Mouse (Mus musculus): ENCODE results near the gene Fads6. TPM values are rescaled to one million over a fixed set of nuclear protein-coding genes. Genes with fewer than 3 reads are reported as not detected.
A peak's percentile ranks its signal among the peaks of the same experiment; 100 is the strongest.

Fads6 gene
- polyA plus RNA-seq, 1 experiment from 2014 or later = 3.2 TPM

DNA sequence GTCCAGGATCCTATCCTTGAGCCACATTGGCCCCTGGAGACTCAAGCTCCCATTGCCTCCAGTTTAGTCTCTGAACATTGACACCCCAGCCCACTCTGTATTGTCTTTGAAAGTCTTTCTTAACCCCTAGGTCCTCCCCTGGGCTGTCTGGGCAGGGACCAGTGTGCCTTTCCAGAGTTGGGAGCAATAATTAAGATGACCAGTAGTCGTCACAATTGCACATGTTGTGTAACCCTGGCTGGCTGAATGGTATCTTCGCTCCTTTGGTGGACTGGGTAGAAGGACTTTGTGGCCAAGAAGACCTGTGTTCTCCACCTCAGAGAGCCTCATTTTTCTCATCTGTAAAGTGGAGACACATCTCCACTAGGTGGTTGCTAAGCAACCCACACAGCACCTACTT is 16.8 kb upstream of the Fads6 start:
- Histone ChIP-seq H3K27me3 (replicated peaks; ENCODE audit: control insufficient read depth, insufficient read depth, low read length) (peaks cover 54% of the 10 kb centered on the region), H3K9me3 (ENCODE audit: control insufficient read depth, low read length) (no peaks in the 10 kb centered on the region), H3K36me3 (ENCODE audit: control insufficient read depth, insufficient read depth, low read length) (no peaks in the 10 kb centered on the region), H3K27ac (ENCODE audit: low read depth, low read length) (no peak overlapping the region), H3K9ac (ENCODE audit: low read depth, low read length) (no peak overlapping the region), H3K4me3 (ENCODE audit: low read depth, low read length) (no peak overlapping the region), H3K4me1 (replicated peaks; ENCODE audit: control insufficient read depth, insufficient read depth, low read length) (peaks cover 3% of the 10 kb centered on the region), H3K4me2 (no peak overlapping the region)
- ATAC-seq (replicated peaks; ENCODE audit: low FRiP score) (no peak), DNase-seq (ENCODE audit: low spot score) (no peak)
- 29% methylated on average over 2 of the region's 2 CpGs for whole genome bisulfite sequencing

DNA sequence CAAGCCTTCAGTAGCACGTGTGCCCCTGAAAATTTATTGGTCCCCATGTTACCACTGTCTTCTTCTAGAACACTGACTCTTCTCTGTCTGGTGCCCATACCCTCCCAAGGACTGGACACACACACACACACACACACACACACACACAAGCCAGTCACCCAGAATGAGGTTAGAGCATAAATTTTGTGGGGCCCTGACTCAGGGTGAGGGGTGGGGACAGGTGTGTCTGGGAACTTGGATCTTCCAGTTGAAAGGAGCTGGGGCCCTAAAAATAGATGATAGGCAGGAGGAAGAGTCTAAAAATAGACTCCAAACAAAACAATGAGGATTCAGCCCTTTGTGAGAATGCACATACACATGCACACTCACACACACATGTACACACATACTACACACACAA is 11.3 kb upstream of the Fads6 start:
- no peak for DNase-seq (ENCODE audit: low spot score)
- no peak overlapping the region for H3K4me3 ChIP-seq (ENCODE audit: low read depth, low read length)
- H3K27ac ChIP-seq (ENCODE audit: low read depth, low read length) = no peak overlapping the region
- peaks cover 5% of the 10 kb centered on the region for H3K27me3 ChIP-seq (replicated peaks; ENCODE audit: control insufficient read depth, insufficient read depth, low read length)
- no peaks in the 10 kb centered on the region for H3K9me3 ChIP-seq (ENCODE audit: control insufficient read depth, low read length)
- 47% methylated on average over 1 of the region's 1 CpGs for WGBS
- H3K4me2 ChIP-seq = no peak overlapping the region
- H3K4me1 ChIP-seq (replicated peaks; ENCODE audit: control insufficient read depth, insufficient read depth, low read length) = 0 out of 2 replicates have a peak, but pooled peaks cover 6% of the 10 kb centered on the region
- no peak overlapping the region for H3K9ac ChIP-seq (ENCODE audit: low read depth, low read length)
- no peaks in the 10 kb centered on the region for H3K36me3 ChIP-seq (ENCODE audit: control insufficient read depth, insufficient read depth, low read length)
- no peak for ATAC-seq (replicated peaks; ENCODE audit: low FRiP score)

GRCm38 (mm10) chr11:115306863-115307262 is 9.4 kb upstream of the Fads6 start, which contains the start of gene Otop2:
Otop2 (plus strand) TSS chr11:115307163.
- WGBS = 30% methylated on average over 8 of the region's 8 CpGs

GRCm38 (mm10) chr11:115303167-115303566 is 5.7 kb upstream of the Fads6 start:
- DNase-seq (ENCODE audit: low spot score) (no peak), ATAC-seq (replicated peaks; ENCODE audit: low FRiP score) (no peak)
- Histone ChIP-seq H3K4me2 (no peak overlapping the region), H3K9ac (ENCODE audit: low read depth, low read length) (no peak overlapping the region), H3K9me3 (ENCODE audit: control insufficient read depth, low read length) (no peaks in the 10 kb centered on the region), H3K4me1 (replicated peaks; ENCODE audit: control insufficient read depth, insufficient read depth, low read length) (0 out of 2 replicates have a peak, but pooled peaks cover 6% of the 10 kb centered on the region), H3K4me3 (ENCODE audit: low read depth, low read length) (no peak overlapping the region), H3K27ac (ENCODE audit: low read depth, low read length) (no peak overlapping the region), H3K27me3 (replicated peaks; ENCODE audit: control insufficient read depth, insufficient read depth, low read length) (peaks cover 5% of the 10 kb centered on the region), H3K36me3 (ENCODE audit: control insufficient read depth, insufficient read depth, low read length) (no peaks in the 10 kb centered on the region)
- WGBS = 63% methylated on average over 8 of the region's 8 CpGs

More at GRCm38 (mm10) chr11:115306863-115307262, 9.4 kb upstream of the Fads6 start, which contains the start of gene Otop2:
- DNase-seq (ENCODE audit: low spot score) = no peak
- Histone ChIP-seq H3K27ac (ENCODE audit: low read depth, low read length) (no peak within 1 kb of the TSS), H3K27me3 (replicated peaks; ENCODE audit: control insufficient read depth, insufficient read depth, low read length) (peaks cover 5% of the 10 kb centered on the region), H3K4me1 (replicated peaks; ENCODE audit: control insufficient read depth, insufficient read depth, low read length) (0 out of 2 replicates have a peak, but pooled peaks cover 6% of the 10 kb centered on the region), H3K9ac (ENCODE audit: low read depth, low read length) (no peak within 1 kb of the TSS), H3K4me3 (ENCODE audit: low read depth, low read length) (no peak within 1 kb of the TSS), H3K4me2 (no peak within 1 kb of the TSS), H3K9me3 (ENCODE audit: control insufficient read depth, low read length) (no peaks in the 10 kb centered on the region), H3K36me3 (ENCODE audit: control insufficient read depth, insufficient read depth, low read length) (no peaks in the 10 kb centered on the region)
- ATAC-seq (replicated peaks; ENCODE audit: low FRiP score) = no peak

DNA sequence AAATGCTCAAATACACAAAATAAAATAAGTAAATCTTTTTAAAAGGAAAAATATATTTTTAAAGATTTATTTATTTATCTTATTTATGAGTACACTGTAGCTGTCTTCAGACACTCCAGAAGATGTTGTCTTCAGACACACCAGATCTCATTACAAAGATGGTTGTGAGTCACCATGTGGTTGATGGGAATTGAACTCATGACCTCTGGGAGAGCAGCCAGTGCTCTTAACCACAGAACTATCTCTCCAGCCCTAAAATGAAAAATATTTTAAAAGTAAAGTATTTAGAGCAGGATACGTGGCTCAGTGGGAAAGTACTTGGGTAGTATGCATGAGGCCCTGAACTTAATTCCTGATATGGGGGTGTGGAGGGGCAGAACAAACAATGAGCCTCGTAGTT is 3.9 kb upstream of the Fads6 start:
- Histone ChIP-seq H3K4me3 (ENCODE audit: low read depth, low read length) (no peak overlapping the region), H3K36me3 (ENCODE audit: control insufficient read depth, insufficient read depth, low read length) (no peaks in the 10 kb centered on the region), H3K4me1 (replicated peaks; ENCODE audit: control insufficient read depth, insufficient read depth, low read length) (peaks cover 5% of the 10 kb centered on the region; the same call in 1 of the 2 replicates), H3K9ac (ENCODE audit: low read depth, low read length) (no peak overlapping the region), H3K27me3 (replicated peaks; ENCODE audit: control insufficient read depth, insufficient read depth, low read length) (peaks cover 14% of the 10 kb centered on the region), H3K27ac (ENCODE audit: low read depth, low read length) (no peak overlapping the region), H3K9me3 (ENCODE audit: control insufficient read depth, low read length) (no peaks in the 10 kb centered on the region), H3K4me2 (no peak overlapping the region)
- no peak for ATAC-seq (replicated peaks; ENCODE audit: low FRiP score)
- WGBS = 80% methylated on average over 2 of the region's 2 CpGs
- DNase-seq (ENCODE audit: low spot score) = no peak

DNA sequence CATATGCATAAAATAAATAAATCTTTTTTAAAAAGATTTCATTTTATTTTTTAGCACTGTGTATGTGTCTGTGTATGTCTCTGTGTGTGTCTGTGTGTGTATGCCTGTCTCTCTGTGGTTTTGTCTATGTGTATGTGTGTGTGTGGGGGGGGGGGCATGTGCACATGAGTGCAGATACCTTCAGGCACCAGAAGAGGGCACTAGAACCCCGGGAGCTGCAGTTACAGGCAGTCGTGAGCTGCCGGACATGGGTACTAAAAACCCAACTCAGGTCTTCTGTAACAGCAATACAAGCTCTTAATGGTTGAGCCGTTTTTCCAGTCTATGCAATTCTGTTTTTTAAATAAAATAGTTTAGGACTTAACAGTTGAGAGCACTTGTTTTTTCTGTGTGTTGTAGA is 3.3 kb upstream of the Fads6 start:
- no peak overlapping the region for H3K4me3 ChIP-seq (ENCODE audit: low read depth, low read length)
- no peak overlapping the region for H3K27ac ChIP-seq (ENCODE audit: low read depth, low read length)
- no peak for DNase-seq (ENCODE audit: low spot score)
- H3K4me1 ChIP-seq (replicated peaks; ENCODE audit: control insufficient read depth, insufficient read depth, low read length) = peaks cover 3% of the 10 kb centered on the region; the same call in 1 of the 2 replicates
- H3K9ac ChIP-seq (ENCODE audit: low read depth, low read length) = no peak overlapping the region
- WGBS = 77% methylated on average over 4 of the region's 4 CpGs
- no peak overlapping the region for H3K4me2 ChIP-seq
- H3K36me3 ChIP-seq (ENCODE audit: control insufficient read depth, insufficient read depth, low read length) = no peaks in the 10 kb centered on the region
- H3K27me3 ChIP-seq (replicated peaks; ENCODE audit: control insufficient read depth, insufficient read depth, low read length) = peaks cover 20% of the 10 kb centered on the region
- H3K9me3 ChIP-seq (ENCODE audit: control insufficient read depth, low read length) = no peaks in the 10 kb centered on the region
- no peak for ATAC-seq (replicated peaks; ENCODE audit: low FRiP score)

DNA sequence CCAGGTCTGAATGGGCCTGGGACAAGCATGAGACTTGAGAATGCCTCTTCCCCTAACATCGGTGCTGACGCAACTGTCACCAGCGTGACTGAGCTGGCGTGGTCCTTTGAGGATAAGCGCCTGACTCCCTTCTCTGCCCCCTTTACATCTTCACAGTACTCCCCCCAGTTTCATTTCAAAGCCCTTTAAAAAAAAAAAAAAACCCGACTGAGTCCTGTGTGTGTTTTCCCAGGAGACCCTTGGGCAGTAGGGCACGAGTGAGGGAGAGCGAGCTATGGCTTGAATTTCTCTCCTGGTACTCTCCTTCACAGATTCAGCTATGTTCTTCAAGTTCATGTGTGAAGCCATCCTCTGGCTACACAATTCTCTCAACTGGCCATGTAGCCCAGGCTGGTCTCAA is 697 bp upstream of the Fads6 start:
- H3K27me3 ChIP-seq (replicated peaks; ENCODE audit: control insufficient read depth, insufficient read depth, low read length) = peaks cover 20% of the 10 kb centered on the region
- H3K36me3 ChIP-seq (ENCODE audit: control insufficient read depth, insufficient read depth, low read length) = no peaks in the 10 kb centered on the region
- H3K9me3 ChIP-seq (ENCODE audit: control insufficient read depth, low read length) = no peaks in the 10 kb centered on the region
- H3K4me3 ChIP-seq (ENCODE audit: low read depth, low read length) = peak overlapping the region; percentile 50; the same call in 1 of the 2 replicates
- no peak overlapping the region; the same call in 1 of the 2 replicates for H3K4me2 ChIP-seq
- WGBS = 58% methylated on average over 8 of the region's 8 CpGs
- ATAC-seq (replicated peaks; ENCODE audit: low FRiP score) = no peak
- H3K27ac ChIP-seq (ENCODE audit: low read depth, low read length) = no peak overlapping the region
- no peak overlapping the region for H3K9ac ChIP-seq (ENCODE audit: low read depth, low read length)
- peaks cover 3% of the 10 kb centered on the region; the same call in 1 of the 2 replicates for H3K4me1 ChIP-seq (replicated peaks; ENCODE audit: control insufficient read depth, insufficient read depth, low read length)
- DNase-seq (ENCODE audit: low spot score) = no peak

GRCm38 (mm10) chr11:115296471-115297210 is 822 bp downstream of the Fads6 start:
- DNase-seq (ENCODE audit: low spot score) (no peak), ATAC-seq (replicated peaks; ENCODE audit: low FRiP score) (no peak)
- H3K9me3 ChIP-seq (ENCODE audit: control insufficient read depth, low read length) = no peaks in the 10 kb centered on the region
- H3K27ac ChIP-seq (ENCODE audit: low read depth, low read length) = peak overlapping the region; percentile 57
- H3K27me3 ChIP-seq (replicated peaks; ENCODE audit: control insufficient read depth, insufficient read depth, low read length) = peaks cover 20% of the 10 kb centered on the region
- no peaks in the 10 kb centered on the region for H3K36me3 ChIP-seq (ENCODE audit: control insufficient read depth, insufficient read depth, low read length)
- H3K9ac ChIP-seq (ENCODE audit: low read depth, low read length) = peak overlapping the region; percentile 38; the same call in 1 of the 2 replicates
- peaks cover 4% of the 10 kb centered on the region; the same call in 1 of the 2 replicates for H3K4me1 ChIP-seq (replicated peaks; ENCODE audit: control insufficient read depth, insufficient read depth, low read length)
- peak overlapping the region; percentile 50 for H3K4me3 ChIP-seq (ENCODE audit: low read depth, low read length)
- 55% methylated on average over 21 of the region's 21 CpGs for WGBS
- peak overlapping the region; percentile 66 for H3K4me2 ChIP-seq

DNA sequence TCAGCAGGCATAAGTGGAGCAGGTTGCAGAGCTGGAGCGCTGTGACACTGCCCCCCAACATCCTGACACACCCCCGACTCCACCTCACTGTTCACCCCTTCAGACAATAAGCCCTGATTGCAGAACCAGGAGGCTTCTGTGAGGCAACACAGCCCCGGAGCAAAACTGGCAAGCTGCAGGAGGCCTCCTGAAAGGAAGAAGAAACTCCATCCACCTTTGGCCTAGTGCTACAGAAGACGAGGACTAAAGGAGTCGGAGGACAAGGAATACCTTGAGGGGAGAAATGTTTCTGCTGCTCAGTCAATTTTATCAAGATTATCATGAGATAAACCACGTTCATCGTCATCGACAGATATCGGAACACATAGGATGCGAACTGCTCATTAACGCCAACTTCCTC is 1.5 kb downstream of the Fads6 start:
- Histone ChIP-seq H3K4me2 (peak overlapping the region; percentile 66), H3K4me3 (ENCODE audit: low read depth, low read length) (peak overlapping the region; percentile 50), H3K9me3 (ENCODE audit: control insufficient read depth, low read length) (no peaks in the 10 kb centered on the region), H3K27ac (ENCODE audit: low read depth, low read length) (no peak overlapping the region), H3K4me1 (replicated peaks; ENCODE audit: control insufficient read depth, insufficient read depth, low read length) (peaks cover 7% of the 10 kb centered on the region; the same call in 1 of the 2 replicates), H3K36me3 (ENCODE audit: control insufficient read depth, insufficient read depth, low read length) (no peaks in the 10 kb centered on the region), H3K27me3 (replicated peaks; ENCODE audit: control insufficient read depth, insufficient read depth, low read length) (peaks cover 20% of the 10 kb centered on the region), H3K9ac (ENCODE audit: low read depth, low read length) (no peak overlapping the region)
- ATAC-seq (replicated peaks; ENCODE audit: low FRiP score) (no peak), DNase-seq (ENCODE audit: low spot score) (no peak)
- 84% methylated on average over 11 of the region's 11 CpGs for WGBS
